Mouse (Mus musculus) naive thymus-derived CD4-positive, alpha-beta T cell, adult 5 months (primary cell): ENCODE results near the gene Aqp12. TPM values are rescaled to one million over a fixed set of nuclear protein-coding genes. Genes with fewer than 3 reads are reported as not detected.

Experiments
- polyA plus RNA-seq: library from polyadenylated mRNA; unstranded; fragments of 100-300 nt; shearing (Covaris generic); gene quantifications from one replicate; pipeline ENCODE4 v1.2.1, GENCODE M21; 2017

Gene Aqp12
- polyA plus RNA-seq = not detected

DNA sequence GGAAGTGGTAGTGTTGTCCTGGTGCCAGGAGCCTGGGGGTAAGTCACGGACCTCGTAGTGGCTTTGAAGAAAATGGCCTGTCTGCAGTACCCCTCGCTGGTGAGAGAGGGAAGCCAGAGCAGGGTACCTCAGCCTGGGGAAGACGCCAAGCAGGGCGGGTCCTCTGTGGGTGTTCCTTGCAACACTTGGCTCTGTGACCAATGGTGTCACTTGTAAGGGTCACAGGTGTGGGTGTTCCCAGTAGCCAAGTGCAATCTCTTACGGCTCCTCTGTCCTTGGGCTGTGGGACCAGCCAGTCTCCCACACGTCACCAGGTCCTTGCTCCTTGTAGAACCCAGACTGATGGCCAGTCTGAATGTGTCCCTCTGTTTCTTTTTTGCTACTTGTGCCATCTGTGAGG, at the start of gene Aqp12:
Gene Aqp12 (plus strand): TSS at position 274 of the 400 bp plus-strand sequence.

Other genes with a start within 250 kb of the Aqp12 start
- gene Gpc1, start 174.7 kb upstream of the Aqp12 start, polyA plus RNA-seq = 6.9 TPM
- 0.85 TPM for gene Ankmy1, start 103.4 kb upstream of the Aqp12 start, polyA plus RNA-seq
- 11.6 TPM for gene Dusp28, start 99.4 kb upstream of the Aqp12 start, polyA plus RNA-seq
- 117 TPM for gene Rnpepl1, start 95.6 kb upstream of the Aqp12 start, polyA plus RNA-seq
- 10.9 TPM for gene Capn10, start 72.0 kb upstream of the Aqp12 start, polyA plus RNA-seq
- gene Gpr35, start 55.5 kb upstream of the Aqp12 start, polyA plus RNA-seq = not detected
- gene Kif1a, start 95.6 kb downstream of the Aqp12 start, polyA plus RNA-seq = not detected
- not detected for gene Agxt, start 128.9 kb downstream of the Aqp12 start, polyA plus RNA-seq
- gene 2310007B03Rik, start 154.6 kb downstream of the Aqp12 start, polyA plus RNA-seq = not detected
- gene Crocc2, start 162.4 kb downstream of the Aqp12 start, polyA plus RNA-seq = not detected
- gene Sned1, start 229.5 kb downstream of the Aqp12 start, polyA plus RNA-seq = not detected